ENCODE assay signal across 10 mouse cellular contexts in the genomic region with DNA sequence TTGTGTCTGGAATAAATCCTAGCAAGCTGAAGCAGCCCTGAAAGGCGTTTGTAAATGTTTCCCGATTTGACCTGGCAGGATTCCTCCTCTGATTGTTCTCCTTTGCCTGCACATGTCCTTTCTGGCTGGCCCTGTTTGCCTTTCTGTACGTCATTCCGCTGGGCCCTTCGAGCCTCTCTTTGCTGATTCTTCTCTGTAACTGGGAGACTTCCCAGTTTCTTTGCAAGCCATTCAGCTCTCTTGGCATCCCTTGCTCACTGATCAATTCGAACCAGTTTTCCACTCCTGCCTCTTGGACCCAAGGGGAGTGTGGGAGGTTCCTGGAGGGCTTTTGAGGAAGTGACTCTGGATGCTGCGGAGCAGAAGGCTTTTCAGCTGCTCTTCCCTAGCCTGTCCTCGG. TPM values are rescaled to one million over a fixed set of nuclear protein-coding genes. Genes with fewer than 3 reads are reported as not detected.
A peak's percentile ranks its signal among the peaks of the same experiment; 100 is the strongest.
DNase-seq lines count a peak whose midpoint lies in the region; ATAC-seq and TF ChIP-seq lines count a peak whose summit lies in the region.
"Had no signal": no experiment of that assay in that cellular context is flagged by ENCODE, and none has a peak within 500 bp of the region (broad histone marks: within the 10 kb centered on the region; RNA-seq: fewer than 3 reads in every experiment).

No protein-coding gene starts in this region.

- no peak overlapping the region for H3K27ac ChIP-seq in liver, postnatal 0 days (ENCODE audit: low read depth)
- H3K27ac ChIP-seq: limb, embryonic 12.5 days had no signal

- H3K4me1 ChIP-seq in lung, adult 2 months (ENCODE audit: control insufficient read depth, insufficient read depth, low read length), result no peaks in the 10 kb centered on the region
- H3K4me1 ChIP-seq in liver, postnatal 0 days (ENCODE audit: insufficient read depth), result no peaks in the 10 kb centered on the region
- H3K4me1 ChIP-seq: limb, embryonic 12.5 days had no signal

- no peaks in the 10 kb centered on the region for H3K36me3 ChIP-seq in liver, postnatal 0 days (replicated peaks; ENCODE audit: insufficient read depth, low read length)
- H3K36me3 ChIP-seq: G1E; limb, embryonic 12.5 days had no signal

- no peak for ATAC-seq in CD4-positive, CD25-positive, alpha-beta regulatory T cell, adult 4 months
- no peak for ATAC-seq in liver, postnatal 0 days

- no peak for TF ChIP-seq POLR2A in lung, adult 2 months (IDR thresholded peaks at IDR 0.05; ENCODE audit: borderline replicate concordance, extremely low read depth, low read depth, low read length)

- no peak for TF ChIP-seq EP300 in liver, postnatal 0 days (IDR thresholded peaks at IDR 0.05; ENCODE audit: low read depth)

- H3K27me3 ChIP-seq in liver, postnatal 0 days (ENCODE audit: insufficient read depth, low read length), result no peaks in the 10 kb centered on the region
- H3K27me3 ChIP-seq: limb, embryonic 12.5 days had no signal

- TF ChIP-seq CTCF in lung, adult 2 months (IDR thresholded peaks at IDR 0.05; ENCODE audit: insufficient read depth, low read length), result no peak
- TF ChIP-seq CTCF in liver, postnatal 0 days (IDR thresholded peaks at IDR 0.05; ENCODE audit: low read depth), result no peak

- H3K9me3 ChIP-seq in liver, postnatal 0 days (ENCODE audit: low read length), result no peaks in the 10 kb centered on the region
- H3K9me3 ChIP-seq: G1E; limb, embryonic 12.5 days had no signal

- H3K4me3 ChIP-seq in lung, adult 2 months (replicated peaks; ENCODE audit: extremely low read depth, low read depth, low read length), result no peak overlapping the region
- no peak overlapping the region for H3K4me3 ChIP-seq in liver, postnatal 0 days (ENCODE audit: low read depth, low read length)
- H3K4me3 ChIP-seq: limb, embryonic 12.5 days had no signal

- 34% methylated on average over 8 of the region's 8 CpGs for WGBS in lung, adult 2 months
- 39% methylated on average over 8 of the region's 8 CpGs for WGBS in liver, postnatal 0 days (ENCODE audit: insufficient replicate concordance)

- no peak overlapping the region for H3K9ac ChIP-seq in liver, postnatal 0 days (replicated peaks)
- H3K9ac ChIP-seq: limb, embryonic 12.5 days had no signal

- H3K4me2 ChIP-seq in liver, postnatal 0 days (ENCODE audit: low read depth, low read length), result no peak overlapping the region
- H3K4me2 ChIP-seq: limb, embryonic 12.5 days had no signal

- peak; percentile 10 for DNase-seq in lung, postnatal 10 days
- no peak for DNase-seq in lung, adult 2 months
- peak; percentile 43 to 62 for DNase-seq in cerebellum, postnatal 10 days
- DNase-seq in layer of hippocampus, adult 9-11 months, result peak; percentile 83
- peak; percentile 82 to 87 for DNase-seq in right cerebral cortex, postnatal 10 days (ENCODE audit: low spot score in 2 of 2)
- no peak for DNase-seq in liver, postnatal 0 days
- DNase-seq in embryo, embryonic 10.5 days (ENCODE audit: low spot score), result no peak

RNA-seq across cellular contexts. Expression of a gene that starts 11.4 kb away (rescaled TPM):
- polyA plus RNA-seq in lung, adult 2 months (2012; rRNA removed), result not detected in 2 replicates
- not detected for polyA plus RNA-seq in CD4-positive, CD25-positive, alpha-beta regulatory T cell, adult 4 months (2017; shearing (Covaris generic))
- polyA plus RNA-seq in liver, postnatal 0 days (2015; fragmentation: Nextera tagmentation; extraction: Ambion mirVana), result not detected in 2 replicates

Comparison
In these comparisons a context has a peak if more than half of its experiments do, and no peak if none do; other contexts are left out.
1. DNase-seq: peak in lung, postnatal 10 days (single experiment), cerebellum, postnatal 10 days (2 of 2), layer of hippocampus, adult 9-11 months (single experiment) and right cerebral cortex, postnatal 10 days (2 of 2); none in lung, adult 2 months (single experiment), liver, postnatal 0 days (single experiment) and embryo, embryonic 10.5 days (single experiment).